Mouse (Mus musculus) midbrain, embryonic 10.5 days (tissue): ENCODE measurements around the gene Epb41l5. TPM values are rescaled to one million over a fixed set of nuclear protein-coding genes. Genes with fewer than 3 reads are reported as not detected.

ENCODE experiments used
- DNase-seq: peaks from one replicate; pipeline ENCODE4 v3.0.0-alpha.2; 2017; ENCODE audit warnings: low spot score
- H3K27ac ChIP-seq: fragments of 300-500 bp; sonication (generic); replicated peaks from 2 replicates; pipeline ENCODE4 v1.5.1; 2016; ENCODE audit warnings: mild to moderate bottlenecking
- H3K27me3 ChIP-seq: fragments of 300-500 bp; sonication (generic); 2 replicates; pipeline ENCODE4 v1.6.1; 2016; ENCODE audit warnings: low read depth, mild to moderate bottlenecking; ENCODE audit not compliant: poor library complexity, severe bottlenecking
- H3K36me3 ChIP-seq: fragments of 300-500 bp; sonication (generic); 2 replicates; pipeline ENCODE4 v1.6.1; 2016; ENCODE audit warnings: mild to moderate bottlenecking, moderate library complexity
- H3K4me1 ChIP-seq: fragments of 300-500 bp; sonication (generic); 2 replicates; pipeline ENCODE4 v1.6.1; 2016
- H3K4me3 ChIP-seq: fragments of 300-500 bp; sonication (generic); 2 replicates; pipeline ENCODE4 v1.5.1; 2016; ENCODE audit warnings: mild to moderate bottlenecking, moderate library complexity
- H3K9me3 ChIP-seq: fragments of 300-500 bp; sonication (generic); replicated peaks from 2 replicates; pipeline ENCODE4 v1.6.1; 2016; ENCODE audit warnings: mild to moderate bottlenecking
- WGBS: fragments of 180-500 bp; shearing (Covaris S2); methylation state at CpG from one replicate; pipeline ENCODE4 v1.1.7; 2016; 5-methylcytosine and 5-hydroxymethylcytosine counted together
- polyA plus RNA-seq: library from polyadenylated mRNA; unstranded; fragments of >200 nt; fragmentation: Nextera tagmentation; extraction: Ambion mirVana; gene quantifications from 2 replicates; pipeline ENCODE4 v1.2.1, GENCODE M21; 2016

The Epb41l5 gene
- polyA plus RNA-seq, 1 experiment from 2014 or later: 60.2 TPM

DNA sequence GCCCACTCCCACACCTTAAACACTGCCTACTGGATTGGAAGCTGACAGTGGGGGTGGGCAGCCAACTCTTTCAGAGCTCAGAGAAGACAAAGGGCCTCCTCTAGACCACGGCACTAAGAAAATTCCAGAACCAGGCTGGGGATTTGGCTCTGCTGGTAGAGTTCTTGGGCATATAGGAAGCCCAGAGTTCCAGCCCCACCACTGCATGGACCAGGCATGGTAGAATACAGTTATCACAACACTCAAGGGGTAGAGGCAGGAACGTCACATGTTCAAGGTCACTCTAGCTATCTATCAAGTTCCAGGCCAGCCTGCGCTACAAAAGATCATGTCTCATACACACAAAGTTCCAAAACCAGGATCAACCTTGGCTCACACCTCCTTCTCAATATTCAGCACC, 145.6 kb downstream of the Epb41l5 start:
- Histone ChIP-seq H3K4me3 (peak overlapping the region; percentile 65; the same call in 1 of the 2 replicates), H3K27me3 (peaks cover 33% of the 10 kb centered on the region), H3K36me3 (peaks cover 5% of the 10 kb centered on the region; the same call in 1 of the 2 replicates), H3K27ac (no peak overlapping the region), H3K9me3 (no peaks in the 10 kb centered on the region), H3K4me1 (peaks cover 26% of the 10 kb centered on the region)
- WGBS: 91% methylated on average over 3 of the region's 3 CpGs
- no peak for DNase-seq

DNA sequence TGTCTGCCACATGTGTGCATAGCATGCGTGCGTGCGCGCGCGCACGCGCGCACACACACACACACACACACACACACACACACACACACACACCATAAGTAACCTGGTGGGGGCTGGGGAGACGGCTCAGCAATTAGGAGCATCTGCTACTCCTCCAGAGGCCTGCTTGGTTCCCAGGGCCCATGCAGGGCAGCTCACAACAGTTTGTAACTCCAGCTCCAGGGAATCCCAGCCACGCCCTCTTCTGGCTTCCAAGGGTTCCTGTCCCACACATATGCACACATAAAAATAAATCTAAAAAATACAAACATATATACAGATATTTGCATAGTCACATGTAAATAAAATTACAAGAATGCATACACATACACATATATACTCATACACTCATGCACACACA, 146.1 kb downstream of the Epb41l5 start:
- Histone ChIP-seq H3K9me3 (no peaks in the 10 kb centered on the region), H3K27me3 (peaks cover 33% of the 10 kb centered on the region), H3K36me3 (peaks cover 5% of the 10 kb centered on the region; the same call in 1 of the 2 replicates), H3K4me3 (0 out of 2 replicates have a peak overlapping the region, but pooled peaks have one; percentile 65), H3K4me1 (peaks cover 26% of the 10 kb centered on the region), H3K27ac (no peak overlapping the region)
- DNase-seq: no peak
- 94% methylated on average over 11 of the region's 11 CpGs for WGBS

DNA sequence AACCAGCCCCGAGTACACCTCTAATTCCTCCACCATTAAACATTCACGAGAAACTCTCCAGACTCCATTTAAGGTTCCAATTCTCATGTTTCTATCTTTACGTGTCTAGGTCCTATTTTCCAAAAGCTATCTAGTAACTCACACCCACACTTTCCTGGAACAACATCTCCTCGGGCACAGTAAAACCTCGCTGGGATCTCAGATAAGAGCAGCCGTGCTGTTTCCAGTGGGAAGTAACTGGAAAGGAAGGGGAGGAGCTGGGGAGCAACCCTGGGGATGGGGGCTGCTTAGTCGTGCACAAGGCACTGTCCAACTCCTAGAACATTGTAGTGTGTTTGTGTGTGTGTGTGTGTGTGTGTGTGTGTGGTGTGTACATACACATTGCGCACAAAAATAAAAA, 146.9 kb downstream of the Epb41l5 start:
- no peak overlapping the region for H3K27ac ChIP-seq
- H3K4me3 ChIP-seq: no peak overlapping the region
- peaks cover 26% of the 10 kb centered on the region for H3K4me1 ChIP-seq
- no peaks in the 10 kb centered on the region for H3K9me3 ChIP-seq
- no peak for DNase-seq
- 84% methylated on average over 8 of the region's 8 CpGs for WGBS
- peaks cover 26% of the 10 kb centered on the region for H3K27me3 ChIP-seq
- peaks cover 5% of the 10 kb centered on the region; the same call in 1 of the 2 replicates for H3K36me3 ChIP-seq

DNA sequence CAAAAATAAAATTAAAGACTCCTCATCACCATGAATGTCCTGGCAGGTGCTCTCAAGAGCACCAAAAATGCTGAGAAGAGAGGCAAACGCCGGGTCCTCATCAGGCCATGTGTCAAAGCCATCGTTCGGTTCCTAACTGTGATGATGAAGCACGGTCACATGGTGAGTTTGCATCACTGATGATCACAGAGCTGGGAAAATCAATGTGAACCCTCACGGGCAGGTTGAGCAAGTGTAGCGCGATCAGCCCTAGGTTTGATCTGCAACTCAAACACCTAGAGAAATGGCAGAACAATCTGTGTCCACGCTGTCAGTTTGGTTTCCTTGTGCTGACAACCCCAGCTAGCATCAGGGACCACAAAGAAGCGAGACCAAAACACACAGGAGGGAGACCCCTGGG, 149.3 kb downstream of the Epb41l5 start:
- Histone ChIP-seq H3K27me3 (peaks cover 8% of the 10 kb centered on the region), H3K9me3 (no peaks in the 10 kb centered on the region), H3K4me1 (peaks cover 18% of the 10 kb centered on the region), H3K36me3 (peaks cover 5% of the 10 kb centered on the region; the same call in 1 of the 2 replicates), H3K27ac (no peak overlapping the region), H3K4me3 (no peak overlapping the region)
- 95% methylated on average over 10 of the region's 10 CpGs for whole genome bisulfite sequencing
- no peak for DNase-seq

DNA sequence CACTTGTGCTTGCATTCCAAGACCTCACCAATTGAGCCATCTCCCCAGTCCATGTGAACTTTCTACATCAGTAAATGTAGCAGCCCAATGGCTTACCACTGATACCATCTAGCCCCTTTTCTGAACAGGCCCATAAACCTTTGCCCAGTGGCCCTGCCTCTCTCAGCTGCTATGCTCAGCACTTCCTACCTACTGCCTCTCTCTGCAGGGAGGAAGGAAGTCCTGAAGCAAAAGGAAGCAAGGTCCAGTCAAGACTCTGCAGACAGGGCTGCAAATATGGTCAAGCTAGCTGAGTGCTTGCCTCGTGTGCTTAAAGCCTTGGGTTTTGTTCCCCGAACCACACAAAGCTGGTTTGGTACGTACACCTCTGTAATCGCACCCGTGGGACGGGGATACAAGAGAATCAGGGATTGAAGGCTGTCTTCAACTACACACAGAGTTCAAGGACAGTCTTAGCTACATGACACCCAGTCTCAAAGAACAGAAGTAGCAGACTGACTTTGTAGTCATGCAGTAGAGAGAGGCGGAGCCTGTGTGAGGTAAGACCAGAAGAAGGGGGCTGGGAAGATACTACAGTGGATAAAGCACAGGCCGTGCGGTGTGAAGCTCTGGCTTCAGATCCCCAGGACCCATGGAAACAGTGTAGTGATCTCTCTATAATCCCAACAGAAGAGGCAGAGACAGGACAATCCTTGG, 150.1 kb downstream of the Epb41l5 start:
- no peak for DNase-seq
- Histone ChIP-seq H3K27me3 (peaks cover 6% of the 10 kb centered on the region), H3K9me3 (no peaks in the 10 kb centered on the region), H3K4me3 (no peak overlapping the region), H3K36me3 (peaks cover 5% of the 10 kb centered on the region; the same call in 1 of the 2 replicates), H3K27ac (no peak overlapping the region), H3K4me1 (peaks cover 10% of the 10 kb centered on the region)
- 83% methylated on average over 9 of the region's 9 CpGs for WGBS

DNA sequence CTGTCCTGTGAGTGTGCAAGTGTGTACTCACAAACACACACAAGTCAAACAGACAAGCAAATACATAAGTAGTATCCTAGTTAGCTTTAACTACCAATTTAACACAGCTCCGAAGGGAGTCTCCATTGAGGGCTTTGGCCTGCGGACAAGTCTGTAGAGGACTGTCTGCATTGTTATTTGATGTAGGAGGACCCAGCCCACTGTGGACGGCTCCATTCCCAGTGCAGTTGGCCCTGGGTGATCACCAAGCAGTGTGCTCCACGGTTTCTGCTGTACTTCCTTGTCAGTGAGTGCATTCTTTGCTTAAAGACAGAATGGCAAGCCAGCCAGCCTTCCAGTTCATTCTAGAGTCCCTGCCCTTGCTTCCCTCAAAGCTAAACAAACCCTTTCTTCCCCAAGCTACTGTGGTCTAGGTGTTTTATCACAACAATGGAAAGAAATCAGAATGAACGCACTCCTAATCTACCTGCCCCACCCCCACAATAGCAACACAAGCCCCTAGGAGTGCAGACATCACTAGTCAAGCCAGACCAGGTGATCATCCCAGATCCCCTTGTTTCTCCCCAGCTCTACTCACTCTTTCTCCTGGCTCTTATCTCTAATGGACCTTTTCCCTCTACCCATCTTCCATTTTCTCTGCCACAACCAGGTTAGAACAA, 151.3 kb downstream of the Epb41l5 start:
- no peaks in the 10 kb centered on the region for H3K9me3 ChIP-seq
- no peaks in the 10 kb centered on the region for H3K27me3 ChIP-seq
- no peaks in the 10 kb centered on the region; the same call in 1 of the 2 replicates for H3K4me1 ChIP-seq
- 76% methylated on average over 5 of the region's 5 CpGs for whole genome bisulfite sequencing
- peaks cover 5% of the 10 kb centered on the region; the same call in 1 of the 2 replicates for H3K36me3 ChIP-seq
- no peak for DNase-seq
- no peak overlapping the region for H3K4me3 ChIP-seq
- H3K27ac ChIP-seq: no peak overlapping the region

DNA sequence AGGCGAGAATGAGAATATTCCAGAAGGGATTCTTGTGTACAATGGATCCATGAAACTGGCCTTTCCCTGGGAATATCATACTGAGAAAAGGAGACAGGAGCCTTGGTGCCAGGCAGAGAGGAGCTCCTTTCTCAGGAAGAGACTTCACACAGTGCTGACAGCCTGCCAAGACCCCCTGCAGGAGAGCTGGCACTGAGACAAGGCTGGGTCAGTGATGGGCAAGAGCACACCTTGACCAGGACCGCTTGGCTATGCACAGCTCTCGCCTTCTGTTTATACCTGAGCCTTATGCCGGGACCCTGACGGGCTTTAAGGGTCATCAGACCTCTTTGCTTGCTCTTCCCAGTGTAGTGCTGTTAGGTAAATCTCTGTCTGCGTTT, 153.4 kb downstream of the Epb41l5 start:
- H3K9me3 ChIP-seq: no peaks in the 10 kb centered on the region
- no peaks in the 10 kb centered on the region for H3K36me3 ChIP-seq
- H3K27me3 ChIP-seq: no peaks in the 10 kb centered on the region
- H3K27ac ChIP-seq: no peak overlapping the region
- WGBS: 89% methylated on average over 6 of the region's 6 CpGs
- H3K4me3 ChIP-seq: no peak overlapping the region
- H3K4me1 ChIP-seq: peaks cover 4% of the 10 kb centered on the region
- no peak for DNase-seq

Other genes starting within 250 kb of the Epb41l5 start
- gene Inhbb, start 226.8 kb downstream of the Epb41l5 start, polyA plus RNA-seq: 0.25 and 0.50 TPM in 2 replicates
- 89.2 and 93.2 TPM in 2 replicates for gene Ralb, start 144.2 kb downstream of the Epb41l5 start, polyA plus RNA-seq
- gene Tmem185b, start 122.8 kb downstream of the Epb41l5 start, polyA plus RNA-seq: 21.7 and 24.1 TPM in 2 replicates
- 7.3 and 7.9 TPM in 2 replicates for gene Ptpn4, start 188.6 kb upstream of the Epb41l5 start, polyA plus RNA-seq